Mouse (Mus musculus) heart, embryonic 11.5 days (tissue): ENCODE measurements around the gene Plxnb3. TPM values are rescaled to one million over a fixed set of nuclear protein-coding genes. Genes with fewer than 3 reads are reported as not detected.
"Not testable (repeated sequence)": the region's sequence is repeated elsewhere in the genome, so short reads cannot be mapped to it uniquely, and the experiment has no call there.

Source experiments
- ATAC-seq: fragments of 200-750 bp; cut with Nextera tagmentation; replicated peaks from 2 replicates; pipeline ENCODE4 v1.8.0; 2017; ENCODE audit warnings: moderate library complexity; ENCODE audit not compliant: insufficient number of reproducible peaks, low FRiP score, low TSS enrichment
- H3K27ac ChIP-seq: fragments of 300-500 bp; sonication (generic); 2 replicates; pipeline ENCODE4 v1.5.1; 2014; ENCODE audit warnings: mild to moderate bottlenecking, low read depth, low read length
- H3K27me3 ChIP-seq: fragments of 300-500 bp; sonication (generic); 2 replicates; pipeline ENCODE4 v1.6.1; 2014; ENCODE audit warnings: mild to moderate bottlenecking, low read length, mixed read lengths; ENCODE audit not compliant: control insufficient read depth, insufficient read depth
- H3K36me3 ChIP-seq: fragments of 300-500 bp; sonication (generic); 2 replicates; pipeline ENCODE4 v1.6.1; 2014; ENCODE audit warnings: mild to moderate bottlenecking, low read length, moderate library complexity, mixed read lengths; ENCODE audit not compliant: control insufficient read depth, insufficient read depth
- H3K4me1 ChIP-seq: fragments of 300-500 bp; sonication (generic); 2 replicates; pipeline ENCODE4 v1.6.1; 2014; ENCODE audit warnings: low read length; ENCODE audit not compliant: control insufficient read depth, insufficient read depth
- H3K4me2 ChIP-seq: fragments of 300-500 bp; sonication (generic); 2 replicates; pipeline ENCODE4 v1.6.1; 2014; ENCODE audit warnings: mild to moderate bottlenecking, moderate library complexity
- H3K4me3 ChIP-seq: fragments of 300-500 bp; sonication (generic); 2 replicates; pipeline ENCODE4 v1.5.1; 2014; ENCODE audit warnings: low read depth, low read length
- H3K9ac ChIP-seq: fragments of 300-500 bp; sonication (generic); 2 replicates; pipeline ENCODE4 v1.6.1; 2014; ENCODE audit warnings: mild to moderate bottlenecking, low read depth, low read length, moderate library complexity
- H3K9me3 ChIP-seq: fragments of 300-500 bp; sonication (generic); replicated peaks from 2 replicates; pipeline ENCODE4 v1.6.1; 2016; ENCODE audit warnings: low read length; ENCODE audit not compliant: control insufficient read depth
- WGBS: fragments of 180-500 bp; shearing (Covaris S2); extraction: QIAGEN DNeasy Blood & Tissue Kit; methylation state at CpG from one replicate; pipeline ENCODE4 v1.1.7; 2014; ENCODE audit not compliant: insufficient replicate concordance; 5-methylcytosine and 5-hydroxymethylcytosine counted together
- polyA plus RNA-seq: library from polyadenylated mRNA; unstranded; fragments of >200 nt; fragmentation: Nextera tagmentation; extraction: Ambion mirVana; gene quantifications from 2 replicates; pipeline ENCODE4 v1.2.1, GENCODE M21; 2014

Gene Plxnb3
- polyA plus RNA-seq, 1 experiment from 2014 or later = 0.16 TPM

GRCm38 (mm10) chrX:73730908-73731307 lies 26.0 kb upstream of the Plxnb3 start:
- Histone ChIP-seq H3K9me3 (no peaks in the 10 kb centered on the region), H3K9ac (no peak overlapping the region), H3K27ac (no peak overlapping the region), H3K36me3 (peaks cover 2% of the 10 kb centered on the region; the same call in 1 of the 2 replicates), H3K4me1 (no peaks in the 10 kb centered on the region), H3K27me3 (no peaks in the 10 kb centered on the region), H3K4me3 (no peak overlapping the region), H3K4me2 (no peak overlapping the region)
- 59% methylated on average over 1 of the region's 1 CpGs for WGBS
- no peak for ATAC-seq

- no peaks in the 10 kb centered on the region for H3K36me3 ChIP-seq
- H3K4me3 ChIP-seq = no peak overlapping the region
- H3K27ac ChIP-seq = no peak overlapping the region
- no peak overlapping the region for H3K4me2 ChIP-seq
- WGBS = 41% methylated on average over 1 of the region's 1 CpGs
- H3K27me3 ChIP-seq = no peaks in the 10 kb centered on the region; the same call in 1 of the 2 replicates
- no peaks in the 10 kb centered on the region for H3K9me3 ChIP-seq
- no peak overlapping the region for H3K9ac ChIP-seq
- no peak for ATAC-seq
- H3K4me1 ChIP-seq = no peaks in the 10 kb centered on the region
Measured at GRCm38 (mm10) chrX:73738155-73738554, 18.7 kb upstream of the Plxnb3 start.

- no peak overlapping the region for H3K4me3 ChIP-seq
- ATAC-seq = no peak
- no peaks in the 10 kb centered on the region for H3K9me3 ChIP-seq
- no peak overlapping the region for H3K27ac ChIP-seq
- H3K4me2 ChIP-seq = no peak overlapping the region
- no peaks in the 10 kb centered on the region for H3K36me3 ChIP-seq
- WGBS = 65% methylated on average over 5 of the region's 5 CpGs
- no peak overlapping the region for H3K9ac ChIP-seq
- no peaks in the 10 kb centered on the region for H3K4me1 ChIP-seq
- H3K27me3 ChIP-seq = no peaks in the 10 kb centered on the region; the same call in 1 of the 2 replicates
Measured at GRCm38 (mm10) chrX:73739151-73739550, 17.7 kb upstream of the Plxnb3 start.

- H3K9ac ChIP-seq, H3K4me3 ChIP-seq, H3K4me1 ChIP-seq, H3K9me3 ChIP-seq, H3K4me2 ChIP-seq, H3K36me3 ChIP-seq, H3K27me3 ChIP-seq, H3K27ac ChIP-seq, ATAC-seq: not testable (repeated sequence)
- 82% methylated on average over 7 of the region's 7 CpGs for WGBS
Measured at GRCm38 (mm10) chrX:73739841-73740240, 17.0 kb upstream of the Plxnb3 start.

- no peak overlapping the region for H3K9ac ChIP-seq
- H3K9me3 ChIP-seq = no peaks in the 10 kb centered on the region
- no peaks in the 10 kb centered on the region for H3K27me3 ChIP-seq
- no peak for ATAC-seq
- no peaks in the 10 kb centered on the region for H3K36me3 ChIP-seq
- H3K4me1 ChIP-seq = no peaks in the 10 kb centered on the region
- no peak overlapping the region for H3K4me3 ChIP-seq
- WGBS = 54% methylated on average over 1 of the region's 1 CpGs
- no peak overlapping the region for H3K4me2 ChIP-seq
- no peak overlapping the region for H3K27ac ChIP-seq
Measured at GRCm38 (mm10) chrX:73744774-73745481, 12.0 kb upstream of the Plxnb3 start.

- Histone ChIP-seq H3K27ac (no peak overlapping the region), H3K9ac (no peak overlapping the region), H3K4me3 (no peak overlapping the region), H3K4me1 (no peaks in the 10 kb centered on the region), H3K36me3 (no peaks in the 10 kb centered on the region), H3K27me3 (no peaks in the 10 kb centered on the region), H3K4me2 (no peak overlapping the region), H3K9me3 (no peaks in the 10 kb centered on the region)
- no peak for ATAC-seq
- 89% methylated on average over 1 of the region's 1 CpGs for WGBS
Measured at GRCm38 (mm10) chrX:73748977-73749376, 7.9 kb upstream of the Plxnb3 start.

- no peak overlapping the region for H3K27ac ChIP-seq
- H3K9ac ChIP-seq = no peak overlapping the region
- no peaks in the 10 kb centered on the region for H3K4me1 ChIP-seq
- no peak overlapping the region for H3K4me3 ChIP-seq
- H3K36me3 ChIP-seq = no peaks in the 10 kb centered on the region
- H3K4me2 ChIP-seq = no peak overlapping the region
- ATAC-seq = no peak
- 0 out of 2 replicates have a peak, but pooled peaks cover 2% of the 10 kb centered on the region for H3K27me3 ChIP-seq
- WGBS = 79% methylated on average over 13 of the region's 13 CpGs
- no peaks in the 10 kb centered on the region for H3K9me3 ChIP-seq
Measured at GRCm38 (mm10) chrX:73758611-73759290, 1.9 kb downstream of the Plxnb3 start.

- H3K4me2 ChIP-seq = no peak overlapping the region
- no peaks in the 10 kb centered on the region for H3K36me3 ChIP-seq
- WGBS = 69% methylated on average over 1 of the region's 1 CpGs
- H3K27me3 ChIP-seq = no peaks in the 10 kb centered on the region
- H3K9me3 ChIP-seq = no peaks in the 10 kb centered on the region
- peaks cover 4% of the 10 kb centered on the region for H3K4me1 ChIP-seq
- no peak for ATAC-seq
- H3K9ac ChIP-seq = no peak overlapping the region
- no peak overlapping the region for H3K27ac ChIP-seq
- no peak overlapping the region for H3K4me3 ChIP-seq
Measured at GRCm38 (mm10) chrX:73765311-73765710, 8.4 kb downstream of the Plxnb3 start.
